Mouse (Mus musculus) 416B (cell line): ENCODE measurements at regions not wholly inside any gene's neighbourhood (a gene's known extent, or its start where the extent isn't known, plus 50 kb on each side); places are given as distances from the start of the nearest gene placed in this dataset.

Source experiments
- DNase-seq: peaks from one replicate; pipeline ENCODE4 v3.0.0; 2011; ENCODE audit warnings: low read depth

- DNase-seq = no peak
These were observed 333.0 kb downstream of the Foxo1 start for GRCm38 (mm10) chr3:52601011-52601745.

GRCm38 (mm10) chr3:52600581-52600980, 332.4 kb downstream of the Foxo1 start:
- no peak for DNase-seq

- DNase-seq = no peak
These were observed 332.0 kb downstream of the Foxo1 start for GRCm38 (mm10) chr3:52600146-52600545.

GRCm38 (mm10) chr3:52586418-52586817, 318.3 kb downstream of the Foxo1 start:
- DNase-seq = no peak

GRCm38 (mm10) chr3:52579917-52580316, 311.8 kb downstream of the Foxo1 start:
- DNase-seq = no peak

- no peak for DNase-seq
These were observed 311.0 kb downstream of the Foxo1 start for GRCm38 (mm10) chr3:52579096-52579495.

- DNase-seq = no peak
These were observed 308.6 kb downstream of the Foxo1 start for GRCm38 (mm10) chr3:52576703-52577244.

GRCm38 (mm10) chr3:52575237-52575798, 307.2 kb downstream of the Foxo1 start:
- no peak for DNase-seq

GRCm38 (mm10) chr3:52574341-52574740, 306.2 kb downstream of the Foxo1 start:
- no peak for DNase-seq

- no peak for DNase-seq
These were observed 305.7 kb downstream of the Foxo1 start for GRCm38 (mm10) chr3:52573806-52574205.

- DNase-seq = no peak
These were observed 304.7 kb downstream of the Foxo1 start for GRCm38 (mm10) chr3:52572514-52573485.

GRCm38 (mm10) chr3:52567606-52568372, 299.7 kb downstream of the Foxo1 start:
- DNase-seq = peak; percentile 35

- DNase-seq = no peak
These were observed 295.5 kb downstream of the Foxo1 start for GRCm38 (mm10) chr3:52563595-52563994.

- DNase-seq = no peak
These were observed 294.7 kb downstream of the Foxo1 start for GRCm38 (mm10) chr3:52562816-52563215.

GRCm38 (mm10) chr3:52559481-52559880, 291.3 kb downstream of the Foxo1 start:
- DNase-seq = no peak

GRCm38 (mm10) chr3:52558765-52559164, 290.6 kb downstream of the Foxo1 start:
- no peak for DNase-seq

- no peak for DNase-seq
These were observed 289.2 kb downstream of the Foxo1 start for GRCm38 (mm10) chr3:52557296-52557695.

- DNase-seq = peak; percentile 93
These were observed 286.9 kb downstream of the Foxo1 start for GRCm38 (mm10) chr3:52555038-52555437.

GRCm38 (mm10) chr3:52554490-52554889, 286.4 kb downstream of the Foxo1 start:
- DNase-seq = no peak

- DNase-seq = no peak
These were observed 280.2 kb downstream of the Foxo1 start for GRCm38 (mm10) chr3:52548201-52548893.

GRCm38 (mm10) chr3:52546035-52546434, 277.9 kb downstream of the Foxo1 start:
- no peak for DNase-seq
